Mouse (Mus musculus): ENCODE data around the gene Nectin2.
"Not testable (repeated sequence)": the region's sequence is repeated elsewhere in the genome, so short reads cannot be mapped to it uniquely, and the experiment has no call there.

Gene Nectin2

DNA sequence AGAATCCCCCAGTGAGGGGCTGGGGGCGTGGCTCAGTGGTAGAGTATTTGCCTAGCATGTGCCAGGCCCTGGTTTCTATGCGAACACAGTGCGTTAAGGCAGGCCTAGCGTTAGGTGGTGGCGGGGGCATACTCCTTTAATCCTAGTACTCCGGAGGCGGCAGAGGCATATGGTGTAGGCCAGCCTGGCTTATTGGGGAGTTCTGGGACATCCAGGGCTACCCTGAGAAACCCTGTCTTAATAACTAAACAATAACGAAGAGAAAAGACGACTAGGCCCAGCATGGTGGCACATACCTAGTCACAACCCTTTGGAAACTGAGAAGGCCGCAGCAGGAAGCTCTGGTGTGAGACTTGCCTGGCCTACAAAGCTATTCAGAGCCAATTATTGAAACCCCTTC lies 62.2 kb downstream of the Nectin2 start:
- DNase-seq (ENCODE audit: low spot score in 2 of 2): no peak

DNA sequence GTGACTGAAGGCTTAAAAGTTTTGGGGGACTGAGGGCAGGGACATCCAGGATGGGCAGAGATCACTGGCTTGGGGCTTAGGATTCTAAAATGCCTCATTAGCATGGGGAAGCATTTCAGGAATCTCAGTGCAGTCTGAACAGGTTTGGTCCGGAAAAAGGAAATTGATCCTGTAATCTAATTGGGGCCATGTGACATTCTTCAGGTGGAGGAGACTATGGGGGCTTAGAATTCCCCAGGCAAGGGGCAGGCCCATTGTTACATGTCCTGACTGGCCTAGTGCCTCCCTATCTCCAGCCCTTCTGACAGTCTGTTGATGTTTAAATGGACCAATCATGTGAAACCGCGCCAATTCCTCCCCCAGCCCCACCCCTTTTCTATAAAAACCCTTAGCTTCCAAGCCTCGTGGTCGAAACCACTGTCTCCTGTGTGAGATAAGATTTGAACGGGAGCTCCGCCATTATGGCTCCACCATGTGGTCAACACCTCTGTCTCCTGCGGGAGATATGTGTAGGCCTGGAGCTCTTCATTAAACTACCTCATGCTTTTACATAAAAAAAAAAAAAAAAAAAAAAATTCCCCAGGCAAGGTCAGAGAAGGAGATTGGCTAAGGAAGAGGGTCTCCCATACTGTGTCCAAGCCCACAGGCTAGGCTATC lies 63.2 kb downstream of the Nectin2 start:
- not testable (repeated sequence) for DNase-seq (ENCODE audit: low spot score in 2 of 2)

DNA sequence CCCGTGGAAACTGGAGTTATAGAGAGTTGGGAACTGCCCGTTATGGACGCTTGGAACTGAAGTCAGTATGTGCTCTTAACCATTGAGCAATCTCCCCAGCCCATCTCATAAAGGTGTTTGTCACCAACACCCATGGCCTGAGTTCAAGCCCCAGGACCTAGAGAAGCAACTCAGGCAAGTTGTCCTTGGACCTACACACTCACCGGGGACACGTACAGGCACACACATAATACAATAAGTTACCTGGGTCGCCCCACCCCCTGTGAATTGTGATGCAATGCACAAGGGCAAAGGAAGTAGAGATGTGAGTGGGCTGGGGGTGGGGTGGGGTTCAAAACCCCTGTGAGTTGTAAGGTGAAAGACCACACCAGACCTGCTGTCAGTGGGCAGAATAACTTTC lies 63.8 kb downstream of the Nectin2 start:
- no peak for DNase-seq (ENCODE audit: low spot score in 2 of 2)

DNA sequence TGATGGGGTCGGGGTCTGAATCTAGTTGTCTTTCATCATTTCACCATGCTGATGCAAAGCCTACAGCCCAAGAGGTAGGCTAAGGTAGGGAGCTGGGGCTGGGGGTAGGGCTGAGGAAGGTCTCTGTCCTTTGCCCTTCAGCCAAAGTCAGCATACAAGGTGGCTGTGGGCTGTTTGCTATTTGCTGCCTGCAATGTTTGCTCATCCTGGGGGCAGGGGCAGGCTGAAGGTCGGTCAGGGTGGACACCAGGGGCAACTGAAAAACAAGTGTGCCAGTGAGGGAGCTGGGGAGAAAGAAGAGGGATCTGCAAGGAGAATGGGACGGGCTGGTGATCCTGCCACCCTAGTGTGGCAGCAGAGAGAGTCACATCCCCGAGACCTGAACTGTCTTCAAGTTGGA lies 64.9 kb downstream of the Nectin2 start:
- no peak for DNase-seq (ENCODE audit: low spot score in 2 of 2)

DNA sequence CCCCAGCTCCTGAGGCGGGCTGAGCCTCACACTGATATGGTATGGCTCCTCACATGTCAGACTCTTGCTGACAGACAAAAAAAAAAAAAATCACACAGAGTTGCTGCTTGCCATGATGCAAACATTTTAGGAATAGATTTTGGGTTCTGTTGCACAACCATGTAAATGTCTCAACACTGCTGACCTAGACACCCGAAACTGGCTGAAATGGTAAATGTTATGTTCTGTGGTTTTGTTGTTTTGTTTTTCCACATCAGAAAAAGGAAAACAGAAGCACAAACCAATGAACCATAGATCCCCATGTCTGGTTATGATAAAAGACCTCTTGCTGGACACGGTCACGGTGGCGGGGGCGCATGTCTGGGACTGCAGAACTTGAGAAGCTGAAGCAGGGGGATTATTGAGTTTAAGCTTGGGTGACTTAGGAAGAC lies 66.5 kb downstream of the Nectin2 start:
- no peak for DNase-seq (ENCODE audit: low spot score in 2 of 2)

DNA sequence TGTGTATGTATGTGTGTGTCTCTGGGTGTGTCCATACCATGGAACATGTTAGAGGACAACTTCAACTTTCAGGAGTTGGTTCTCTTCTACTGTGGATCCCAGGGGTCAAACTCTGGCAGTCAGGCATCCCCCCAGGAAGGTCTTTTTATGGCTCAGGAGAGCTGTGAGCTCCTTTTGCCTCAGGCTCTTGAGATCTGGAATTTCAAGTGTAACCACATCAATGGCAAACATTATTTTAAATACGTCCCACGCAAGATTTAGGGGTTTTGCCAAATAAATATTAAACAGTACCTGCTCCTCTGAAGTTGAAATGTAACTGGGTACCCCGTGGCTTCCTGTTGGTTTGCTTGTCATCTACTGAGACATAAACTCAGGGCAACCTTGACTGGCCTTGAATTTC lies 67.3 kb downstream of the Nectin2 start:
- no peak for DNase-seq (ENCODE audit: low spot score in 2 of 2)

DNA sequence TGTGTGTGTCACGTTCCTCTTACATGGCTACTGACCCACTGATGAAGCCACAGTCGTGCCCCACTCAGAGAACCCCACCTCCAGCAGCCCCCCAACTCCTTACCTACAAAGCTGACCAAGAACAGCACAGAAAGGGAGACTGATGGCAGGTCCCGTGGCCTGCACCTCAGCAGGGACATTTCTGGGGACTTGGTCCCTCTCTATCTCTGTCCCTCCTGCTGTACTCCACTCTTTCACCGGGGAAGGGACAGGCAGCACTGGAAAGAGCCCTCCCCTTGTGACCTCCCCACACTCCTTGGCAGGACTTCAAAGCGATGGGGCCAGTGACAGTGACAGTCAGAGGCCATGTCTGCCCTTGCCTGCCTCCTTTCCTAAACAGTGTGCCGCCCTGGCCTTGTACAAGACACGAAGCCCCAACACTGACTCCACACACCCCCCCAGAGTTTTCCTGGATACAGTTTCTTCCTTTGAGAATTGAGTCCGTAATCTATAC lies 69.0 kb downstream of the Nectin2 start, which contains the start of the genes Gm44805 and Apoc4:
Gm44805 (minus strand) TSS at position 222 of the 493 bp plus-strand sequence.
Apoc4 (minus strand) TSS at position 278 of the 493 bp plus-strand sequence.
- DNase-seq (ENCODE audit: low spot score in 2 of 2): no peak

DNA sequence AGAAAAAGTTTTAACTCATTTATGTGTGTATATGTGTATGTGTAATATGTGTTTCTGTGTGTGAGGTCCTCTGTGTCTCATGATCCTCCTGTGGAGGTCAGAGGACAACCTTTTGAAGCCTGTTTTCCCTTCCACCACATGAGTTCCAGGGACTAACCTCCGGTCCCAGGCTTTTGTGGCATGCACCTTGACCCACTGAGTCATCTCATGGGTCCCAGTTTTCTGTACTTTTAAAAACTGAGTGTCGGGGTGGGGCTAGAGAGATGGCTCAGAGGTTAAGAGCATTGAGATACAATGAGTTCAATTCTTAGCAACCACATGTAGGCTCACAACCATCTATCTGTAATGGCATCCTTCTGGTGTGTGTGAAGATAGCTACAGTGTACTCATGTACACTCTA lies 69.6 kb downstream of the Nectin2 start:
- no peak for DNase-seq (ENCODE audit: low spot score in 2 of 2)

DNA sequence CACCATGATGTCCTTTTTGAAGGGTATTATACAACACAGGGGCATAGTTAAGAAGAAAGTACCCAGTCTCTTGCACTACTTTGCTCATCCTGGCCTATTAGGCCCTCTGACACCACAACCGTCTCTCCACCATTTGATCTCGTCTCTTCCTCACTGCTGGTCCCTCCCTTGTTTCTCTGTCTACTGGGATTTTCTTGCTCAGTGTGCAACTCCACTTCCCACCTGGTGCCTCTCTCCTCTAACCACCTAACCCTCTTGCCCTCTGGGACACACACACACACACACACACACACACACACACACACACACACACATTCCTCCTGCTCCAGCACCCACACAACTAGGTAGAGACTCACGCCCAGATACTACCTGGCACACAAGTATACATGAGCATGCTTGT lies 71.4 kb downstream of the Nectin2 start:
- DNase-seq (ENCODE audit: low spot score in 2 of 2): no peak

DNA sequence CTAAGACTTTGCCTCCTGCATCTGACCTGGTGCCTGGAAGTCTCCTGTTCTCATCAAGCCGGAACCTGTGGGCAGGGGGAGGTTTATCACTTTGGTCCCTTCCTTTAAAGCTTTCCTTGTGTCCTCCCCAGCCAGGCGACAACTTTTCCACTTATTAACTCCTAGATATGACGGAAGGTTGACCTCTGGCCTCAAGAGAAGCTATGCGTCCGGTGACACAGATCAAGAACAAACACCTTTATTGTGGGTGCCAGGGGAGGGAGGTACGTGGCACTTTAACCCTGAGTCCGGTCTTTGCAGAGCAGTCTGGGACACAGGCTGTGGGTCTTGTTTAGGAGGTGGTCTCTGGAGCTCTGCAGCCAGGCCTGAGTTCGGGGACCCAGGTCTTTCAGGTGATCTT lies 72.4 kb downstream of the Nectin2 start, which contains the start of gene Apoc2:
Apoc2 (minus strand) TSS at position 70 of the 400 bp plus-strand sequence.
- DNase-seq (ENCODE audit: low spot score in 2 of 2): no peak

DNA sequence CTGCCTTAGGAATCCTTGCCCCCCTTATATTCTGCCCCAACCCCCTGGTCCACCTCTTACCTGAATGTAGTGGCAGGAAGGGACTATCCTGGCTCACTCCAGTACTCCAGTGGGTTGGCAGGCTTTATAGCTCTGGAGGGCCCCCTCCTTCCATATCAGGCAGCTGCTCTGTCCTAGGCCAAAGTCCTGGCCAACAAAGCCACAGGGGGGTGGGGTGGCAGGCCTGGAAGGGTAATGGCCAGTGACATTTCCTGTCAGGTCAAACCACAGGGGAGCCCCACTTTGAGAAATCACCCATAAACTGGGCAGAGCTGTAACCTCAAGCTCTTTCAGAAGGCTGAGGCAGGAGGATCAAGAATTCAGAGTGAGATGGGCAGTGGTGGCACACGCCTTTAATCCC lies 73.6 kb downstream of the Nectin2 start:
- no peak for DNase-seq (ENCODE audit: low spot score in 2 of 2)

DNA sequence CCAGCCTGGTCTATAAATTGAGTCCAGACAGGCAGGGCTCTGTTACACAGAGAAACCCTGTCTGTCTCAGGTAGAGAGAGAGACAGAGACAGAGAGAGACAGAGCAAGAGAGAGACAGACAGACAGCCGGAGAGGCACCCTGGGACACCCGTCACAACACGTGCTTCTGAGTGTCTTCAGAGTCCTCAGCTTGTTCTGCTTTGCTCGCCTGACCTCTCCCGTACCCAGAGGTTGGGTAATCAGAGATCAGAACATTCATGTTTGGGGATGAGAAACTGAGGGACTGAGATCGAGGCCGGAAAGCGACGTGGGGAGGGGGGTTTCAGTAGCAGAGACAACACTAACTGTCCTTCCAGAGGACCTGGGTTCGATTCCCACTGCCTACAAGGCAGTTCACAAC lies 74.5 kb downstream of the Nectin2 start:
- no peak for DNase-seq (ENCODE audit: low spot score in 2 of 2)

DNA sequence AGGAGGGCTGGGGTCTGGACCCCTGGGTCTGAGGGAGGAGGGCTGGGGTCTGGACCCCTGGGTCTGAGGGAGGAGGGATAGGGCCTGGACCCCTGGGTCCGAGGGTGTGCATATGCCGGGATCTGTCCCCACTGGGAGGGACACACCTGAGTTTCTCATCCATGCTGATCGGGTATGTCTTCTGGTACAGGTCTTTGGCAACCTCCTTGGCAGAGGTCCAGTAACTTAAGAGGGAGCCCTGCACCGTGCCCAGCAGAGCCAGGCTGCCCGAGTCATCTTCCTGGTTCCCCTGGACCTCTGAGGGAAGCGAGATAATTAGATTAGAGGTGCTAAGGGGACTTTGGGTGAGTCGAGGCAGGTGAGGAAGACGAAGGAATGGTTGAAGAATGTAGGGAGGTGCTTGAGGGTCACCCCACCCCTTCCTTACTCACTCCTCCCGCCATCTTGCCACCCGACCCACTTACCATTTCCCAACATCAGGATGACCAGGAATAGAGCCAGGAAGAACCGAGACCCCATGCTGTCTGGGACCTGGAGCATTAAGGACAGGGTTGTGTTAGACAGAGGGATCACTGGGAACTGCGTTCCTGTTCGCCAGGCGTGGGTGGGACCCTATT lies 77.1 kb downstream of the Nectin2 start:
- DNase-seq (ENCODE audit: low spot score in 2 of 2): no peak

DNA sequence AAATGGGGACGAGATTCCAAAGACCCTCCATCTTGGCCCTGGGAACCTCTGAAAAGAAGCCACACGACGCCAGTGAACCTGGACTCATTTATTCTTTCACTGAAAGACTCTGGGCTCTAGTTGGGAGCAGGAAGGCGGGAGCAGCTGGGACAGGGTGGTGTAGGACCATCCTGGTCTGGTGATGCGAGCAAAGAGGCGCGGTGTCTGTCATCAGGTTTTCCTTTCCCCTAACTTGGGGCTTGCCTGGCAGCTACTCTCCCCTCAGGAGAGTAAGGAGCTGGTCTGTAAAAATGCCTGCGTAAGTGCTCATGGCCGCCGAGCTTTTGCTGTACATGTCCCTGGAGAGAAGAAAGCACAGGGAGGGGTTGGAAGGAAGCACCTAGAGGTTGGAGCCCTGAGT lies 78.8 kb downstream of the Nectin2 start:
- no peak for DNase-seq (ENCODE audit: low spot score in 2 of 2)

DNA sequence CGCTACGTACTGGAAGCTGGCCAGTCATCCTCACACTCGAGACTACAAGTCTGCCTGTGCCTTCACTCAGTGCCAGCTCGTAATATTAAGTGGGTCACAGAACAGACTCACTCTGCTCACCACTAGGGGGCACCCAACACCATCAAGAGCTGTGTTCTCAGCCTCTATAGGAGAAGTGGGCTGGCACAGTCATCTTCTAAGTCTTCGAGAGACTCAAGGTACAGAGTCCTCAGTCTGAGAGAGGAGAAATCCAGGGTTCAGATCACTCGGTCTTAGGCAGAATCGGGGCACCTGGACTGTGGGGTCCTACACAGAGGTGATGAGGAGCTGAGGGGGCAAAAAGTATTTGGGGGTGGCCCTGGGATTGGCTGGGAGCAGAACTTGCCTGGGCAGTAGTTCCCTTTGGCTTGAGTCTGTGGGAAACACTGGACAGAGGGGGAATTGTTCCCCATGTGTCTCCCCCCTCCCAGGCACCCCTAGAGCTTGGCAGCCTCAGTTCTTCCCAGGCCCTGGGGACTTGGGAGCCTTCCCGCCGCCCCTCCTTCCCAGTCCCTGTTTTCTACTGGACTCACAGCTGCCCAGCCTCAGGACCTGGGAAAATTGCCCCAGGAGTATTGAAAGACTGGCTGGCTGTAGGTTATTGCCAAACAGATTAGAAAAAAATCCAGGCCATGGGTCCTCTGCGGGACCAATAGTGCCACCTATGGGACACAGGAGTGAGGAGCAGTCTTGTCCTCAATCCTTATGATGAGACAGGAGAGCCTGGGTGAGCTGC lies 81.1 kb downstream of the Nectin2 start:
- DNase-seq (ENCODE audit: low spot score in 2 of 2): peak; percentile 88 to 90

DNA sequence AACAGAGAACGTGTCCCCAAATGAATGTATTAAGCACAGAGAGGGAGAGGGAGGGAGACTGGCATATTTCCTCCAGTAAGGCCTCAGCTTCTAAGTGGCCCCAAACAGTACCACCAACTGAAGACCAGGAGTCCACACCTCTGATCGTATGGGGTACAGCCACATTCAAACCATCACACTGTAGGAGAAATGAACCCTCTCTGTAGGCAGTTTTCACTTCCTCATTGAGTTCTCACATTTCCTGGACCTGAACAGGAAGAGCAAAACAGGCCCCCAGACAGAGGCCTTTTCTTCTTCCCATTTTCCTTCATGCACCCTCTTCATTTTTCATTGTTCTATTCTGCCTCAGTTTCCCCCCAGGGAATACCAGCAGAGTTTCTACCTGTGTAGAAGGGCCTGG lies 82.8 kb downstream of the Nectin2 start:
- DNase-seq (ENCODE audit: low spot score in 2 of 2): no peak

DNA sequence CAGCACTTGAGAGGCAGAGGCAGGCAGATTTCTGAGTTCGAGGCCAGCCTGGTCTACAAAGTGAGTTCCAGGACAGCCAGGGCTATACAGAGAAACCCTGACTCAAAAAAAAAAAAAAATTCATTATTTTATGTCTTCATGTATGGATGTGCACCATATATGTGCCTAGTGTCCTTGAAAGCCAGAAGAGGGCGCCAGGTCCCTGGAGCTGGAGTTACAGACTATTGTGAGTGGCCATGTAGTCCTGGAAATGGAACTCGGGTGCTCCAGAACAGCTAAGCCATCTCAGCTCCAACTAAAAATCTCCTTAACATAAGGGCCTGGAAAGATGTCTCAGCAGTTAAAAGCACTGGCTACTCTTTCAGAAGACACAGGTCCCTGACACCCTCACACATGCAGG lies 83.5 kb downstream of the Nectin2 start:
- no peak for DNase-seq (ENCODE audit: low spot score in 2 of 2)

Data from frontal cortex, postnatal 10 days (tissue).